Mouse (Mus musculus): ENCODE data around the gene Cbx7.

The Cbx7 gene

DNA sequence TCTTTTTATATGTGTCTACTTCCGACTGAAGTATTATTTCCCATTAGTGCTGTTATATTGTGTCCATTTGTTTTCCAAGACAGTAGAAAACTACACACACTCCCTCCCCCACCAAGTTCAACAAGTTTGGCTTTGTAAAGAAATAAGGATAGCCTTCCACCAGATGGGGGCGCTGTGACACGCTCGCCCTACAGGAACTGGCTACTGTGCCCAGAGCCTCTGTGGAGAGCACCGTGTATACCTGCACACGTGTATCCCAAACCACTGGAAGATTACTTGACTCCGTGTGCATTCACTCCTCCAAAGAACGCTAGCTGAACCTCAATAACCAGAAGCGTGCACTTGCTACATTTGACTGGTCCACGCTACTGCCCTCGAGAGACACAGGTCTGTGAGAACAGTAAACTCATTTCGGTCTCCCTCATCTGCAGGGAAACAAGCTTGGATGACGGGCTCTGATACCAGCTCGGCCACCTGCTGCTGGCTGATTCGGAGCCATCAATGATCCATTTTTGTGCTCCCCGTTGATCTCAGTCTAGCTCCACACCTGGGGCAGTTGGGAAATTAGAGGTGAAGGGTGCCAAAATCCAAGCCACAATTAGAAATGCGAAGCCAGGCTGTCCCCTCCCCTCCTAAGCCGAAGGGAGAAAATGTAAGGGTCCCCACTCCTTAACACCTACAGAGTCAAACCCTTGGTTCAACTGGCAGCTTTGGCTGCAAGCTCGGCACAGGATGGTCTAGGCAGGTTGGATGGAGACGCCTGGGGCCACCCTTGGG, 79.3 kb downstream of the Cbx7 start, which contains the start of gene Apobec3:
TSS of gene Apobec3 (plus strand) at position 224 of the 777 bp plus-strand sequence.
- peak; percentile 89 for DNase-seq

DNA sequence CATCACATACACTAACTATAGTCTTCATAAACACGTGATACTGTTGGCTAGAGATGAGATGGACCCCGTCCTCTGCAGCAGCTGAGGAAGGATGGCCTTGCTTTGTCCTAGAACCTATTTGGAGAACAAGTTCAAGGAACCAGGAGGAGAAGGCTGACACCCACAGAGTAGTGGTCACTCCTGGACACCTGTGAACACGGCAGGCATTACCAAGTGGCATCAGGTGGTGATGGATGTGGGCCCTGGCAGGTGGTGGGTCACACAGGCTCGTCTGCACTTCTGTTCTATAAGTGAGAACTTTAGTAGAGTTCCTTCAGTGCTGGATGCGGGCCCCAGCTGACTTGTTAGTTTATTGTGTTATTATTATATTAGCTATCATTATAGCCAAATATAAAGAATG, 86.1 kb downstream of the Cbx7 start:
- no peak for DNase-seq

DNA sequence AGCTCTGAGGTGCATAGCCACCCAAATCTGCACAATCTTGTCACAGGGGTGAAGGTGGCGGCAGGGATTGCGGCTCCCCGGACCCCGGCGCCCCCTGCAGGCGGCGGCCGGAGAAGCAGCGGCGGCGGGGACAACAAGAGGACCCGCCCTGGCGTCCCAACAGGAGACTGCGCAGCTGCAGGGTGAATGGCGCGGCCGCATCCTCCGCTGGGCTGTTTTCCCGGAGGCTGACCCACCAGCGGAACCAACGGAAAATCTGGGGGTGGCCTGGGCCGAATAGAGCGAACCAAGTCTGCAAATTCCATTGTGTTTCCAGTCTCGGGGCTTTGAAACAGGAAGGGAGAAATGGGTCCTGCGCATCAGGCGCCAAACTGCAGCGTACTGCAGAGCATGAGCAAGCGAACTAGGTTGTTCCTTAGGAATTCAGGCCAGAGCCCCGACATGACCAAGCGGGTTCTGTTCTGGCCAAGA, 87.5 kb downstream of the Cbx7 start:
- peak; percentile 97 for DNase-seq

DNA sequence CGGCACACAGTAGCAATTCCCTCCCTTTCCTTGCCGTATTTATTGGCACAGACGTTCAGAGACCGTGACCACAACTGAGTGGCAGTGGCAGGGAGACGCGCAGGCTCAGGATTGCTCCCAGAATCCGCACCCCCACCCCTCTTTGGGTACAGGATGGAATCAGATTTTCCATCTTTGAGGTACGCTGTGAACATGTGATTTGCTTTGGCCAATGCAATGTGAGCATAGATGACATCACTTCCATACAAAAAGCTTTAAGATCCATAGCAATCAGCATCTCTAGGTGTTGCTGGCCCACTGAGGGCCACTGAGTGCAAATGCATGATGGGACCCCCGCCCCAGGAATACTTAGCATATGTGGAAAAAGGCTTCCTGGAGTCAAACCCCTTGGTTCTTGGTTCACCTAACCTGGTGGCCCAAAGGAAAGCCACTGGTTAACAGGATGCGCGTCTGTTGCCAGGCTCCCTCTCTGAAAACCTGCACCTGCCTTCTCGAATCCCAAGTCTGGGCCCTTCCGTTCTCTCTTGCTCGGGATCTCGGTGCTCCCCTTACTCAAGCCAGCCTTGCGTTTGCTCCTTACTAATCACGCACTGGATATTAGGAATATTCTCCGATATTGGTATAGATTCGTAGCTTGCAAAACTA, 88.2 kb downstream of the Cbx7 start:
- peak; percentile 21 for DNase-seq

DNA sequence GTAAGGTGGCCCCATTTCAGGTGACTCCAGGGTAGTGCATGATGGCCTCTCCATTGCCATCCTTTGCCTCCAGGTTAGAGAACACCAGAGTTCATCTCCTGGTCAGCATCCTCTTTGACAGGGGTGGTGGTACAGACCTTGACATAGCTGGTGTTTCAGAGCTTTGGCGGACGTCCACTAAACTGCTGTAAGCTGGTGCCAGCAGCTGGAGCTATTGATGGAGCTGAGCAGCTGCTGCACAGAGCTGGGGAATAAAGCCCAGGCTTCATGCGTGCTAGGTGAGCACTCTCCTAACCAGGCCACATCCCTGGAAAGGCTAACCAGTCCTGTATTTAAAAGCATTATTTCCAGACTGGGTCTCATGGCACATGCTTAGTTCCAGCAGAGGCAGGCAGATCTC, 90.4 kb downstream of the Cbx7 start:
- no peak for DNase-seq

DNA sequence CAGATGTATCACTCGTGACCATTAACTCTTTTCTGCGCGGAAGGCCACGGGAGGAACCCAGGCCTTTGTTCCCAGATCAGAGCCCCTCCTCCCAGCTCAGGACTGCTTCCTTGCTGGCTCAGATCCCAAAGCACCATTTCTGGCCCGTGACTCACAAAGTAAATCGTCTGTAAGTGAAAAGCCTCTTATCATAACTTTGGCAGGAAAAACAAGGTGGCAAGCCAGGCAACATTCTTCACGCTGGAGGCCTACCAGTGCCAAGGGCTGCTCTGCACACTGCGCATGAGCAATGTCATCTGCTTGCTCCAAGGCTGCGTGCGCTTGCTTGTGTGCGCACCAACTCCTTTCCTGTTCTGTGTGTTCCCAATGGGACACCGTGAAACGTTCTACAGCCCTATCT, 91.6 kb downstream of the Cbx7 start:
- DNase-seq: peak; percentile 97

DNA sequence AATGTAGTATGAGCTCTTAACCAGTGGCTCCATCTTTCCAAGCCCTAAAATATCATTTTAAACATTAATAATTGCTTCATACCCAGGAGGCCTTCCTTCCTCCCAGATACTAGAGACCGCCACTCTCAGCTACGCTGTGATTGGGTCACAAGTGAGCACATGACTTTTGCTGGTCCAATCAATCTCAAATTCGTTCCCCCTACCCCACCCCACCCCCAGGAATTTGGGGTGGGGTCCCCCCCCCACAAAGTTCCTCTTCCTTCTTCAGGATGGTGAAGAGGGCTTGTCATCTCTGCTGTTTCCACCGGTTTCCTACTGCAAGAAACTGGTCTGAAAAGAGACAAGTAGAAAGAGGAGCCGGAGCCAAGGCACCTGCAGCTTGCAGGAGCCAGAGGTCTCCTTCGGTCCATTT, 92.2 kb downstream of the Cbx7 start:
- peak; percentile 73 for DNase-seq

DNA sequence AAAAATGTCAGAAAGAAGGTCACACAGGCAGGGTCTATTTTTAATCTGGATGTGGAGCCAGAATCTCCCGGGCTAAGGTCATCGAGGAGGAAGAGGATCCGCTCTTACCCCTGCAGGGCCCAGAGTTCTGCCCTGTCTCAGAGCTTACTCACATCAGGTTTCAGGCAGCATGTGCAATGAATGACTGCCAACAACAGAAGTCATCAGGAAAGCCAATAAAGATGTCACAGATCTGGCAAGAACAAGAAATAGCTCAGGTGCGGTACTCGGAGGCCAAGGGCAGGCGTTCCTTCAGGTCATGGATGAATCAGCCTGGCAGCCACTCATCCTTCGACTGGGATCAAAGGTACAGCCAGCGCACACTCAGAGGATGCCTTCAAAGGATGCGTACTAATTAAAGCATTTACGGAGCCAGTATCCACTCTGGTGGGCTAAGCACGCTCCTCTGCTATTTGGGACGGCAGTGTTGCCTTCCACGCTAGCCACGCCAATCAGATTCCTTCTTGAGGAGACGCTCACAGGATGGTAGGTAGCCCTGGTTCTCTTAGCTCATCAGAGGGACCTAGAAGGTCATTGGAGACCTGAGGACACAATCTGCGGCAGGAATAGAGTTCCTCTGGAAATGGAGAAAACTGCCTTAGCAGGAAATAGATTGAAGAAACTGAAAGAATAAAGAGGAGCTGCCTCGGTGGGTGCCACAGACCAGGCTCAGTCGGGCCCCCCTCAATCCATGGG, 95.5 kb downstream of the Cbx7 start:
- no peak for DNase-seq

DNA sequence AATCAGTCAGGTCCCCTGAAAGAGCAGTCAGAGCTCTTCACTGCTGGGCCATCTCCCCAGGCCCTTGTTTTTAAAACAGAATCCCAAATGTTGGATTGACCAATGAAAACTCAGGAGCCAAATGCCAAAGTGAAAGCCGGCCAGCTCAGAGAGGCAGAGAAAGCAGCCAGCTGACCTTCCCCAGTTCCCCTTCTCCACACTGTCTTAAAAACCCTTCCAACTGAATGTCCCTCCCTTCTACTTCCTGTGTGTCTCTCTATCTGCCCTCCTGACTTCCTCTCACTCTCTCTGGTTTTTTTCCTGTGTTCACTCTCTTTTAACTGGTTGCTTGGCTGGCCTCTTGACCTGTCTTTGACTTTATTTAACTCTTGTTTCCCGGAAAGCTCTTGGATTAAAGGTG, 96.9 kb downstream of the Cbx7 start:
- DNase-seq: no peak

DNA sequence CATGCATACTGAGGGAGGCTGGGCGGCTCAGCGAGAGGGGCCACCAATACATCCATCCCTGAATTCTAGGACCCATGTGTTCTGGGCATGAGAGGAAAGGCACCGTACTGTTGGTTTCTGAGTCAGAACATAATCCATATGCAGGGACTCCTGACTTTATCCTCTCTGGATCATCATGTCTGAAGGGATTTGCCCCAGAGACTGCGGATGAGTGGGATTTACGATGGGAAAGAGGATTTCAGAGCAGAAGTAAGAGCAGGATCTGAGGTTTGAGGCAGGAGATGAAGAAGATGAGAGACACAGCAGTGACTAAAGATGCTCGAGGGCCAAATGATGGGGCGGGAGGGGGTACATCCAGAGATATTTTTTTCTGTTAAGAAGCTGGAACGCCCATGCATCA, 97.4 kb downstream of the Cbx7 start:
- DNase-seq: no peak

DNA sequence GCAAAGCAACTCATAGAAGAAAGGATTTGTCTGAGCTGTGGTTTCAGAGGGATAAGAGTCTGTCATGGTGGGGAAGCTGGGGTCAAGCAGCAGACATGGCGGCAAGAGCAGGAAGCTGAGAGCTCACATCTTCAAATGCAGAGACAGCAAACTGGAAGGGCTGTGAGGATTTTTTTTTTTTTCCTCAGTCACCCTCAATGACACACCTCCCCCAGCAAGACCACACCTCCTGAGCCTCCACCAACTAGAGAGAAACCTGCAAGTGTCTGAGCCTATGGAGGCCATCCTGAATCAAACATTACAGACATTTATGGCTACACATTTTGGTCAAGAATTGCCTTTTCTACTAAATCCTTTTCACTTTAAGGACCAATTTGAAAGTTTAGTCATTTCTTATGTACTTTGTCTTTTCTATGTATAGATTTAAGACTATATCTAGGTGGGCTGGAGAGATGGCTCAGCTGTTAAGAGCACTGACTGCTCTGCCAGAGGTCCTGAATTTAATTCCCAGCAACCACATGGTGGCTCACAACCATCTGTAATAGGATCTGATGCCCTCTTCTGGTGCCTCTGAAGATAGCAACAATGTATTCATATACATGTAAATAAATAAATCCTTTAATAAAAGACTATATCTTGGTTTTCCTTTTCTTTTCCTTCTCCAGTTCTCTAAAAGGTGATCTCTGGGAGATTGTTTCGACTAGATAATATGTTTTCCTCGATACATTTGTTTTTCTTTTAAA, 103.5 kb downstream of the Cbx7 start:
- DNase-seq: no peak

All from lung, postnatal 10 days (tissue).